Mouse (Mus musculus) limb, embryonic 12.5 days (tissue): Measurements from ENCODE around the gene Olfr767. TPM values are rescaled to one million over a fixed set of nuclear protein-coding genes. Genes with fewer than 3 reads are reported as not detected.
"Not testable (repeated sequence)": the region's sequence is repeated elsewhere in the genome, so short reads cannot be mapped to it uniquely, and the experiment has no call there.

Source experiments
- ATAC-seq: fragments of 200-750 bp; cut with Nextera tagmentation; 2 replicates; pipeline ENCODE4 v1.8.0; 2017; ENCODE audit warnings: low read depth, moderate TSS enrichment; ENCODE audit not compliant: insufficient number of reproducible peaks, insufficient read depth, low FRiP score, low TSS enrichment
- H3K27ac ChIP-seq: fragments of 300-500 bp; sonication (generic); 2 replicates; pipeline ENCODE4 v1.5.1; 2016; ENCODE audit warnings: mild to moderate bottlenecking, moderate library complexity
- H3K27me3 ChIP-seq: fragments of 300-500 bp; sonication (generic); 2 replicates; pipeline ENCODE4 v1.6.1; 2016; ENCODE audit warnings: mild to moderate bottlenecking, moderate library complexity
- H3K36me3 ChIP-seq: fragments of 300-500 bp; sonication (generic); 2 replicates; pipeline ENCODE4 v1.6.1; 2016; ENCODE audit warnings: mild to moderate bottlenecking, moderate library complexity
- H3K4me1 ChIP-seq: fragments of 300-500 bp; sonication (generic); replicated peaks from 2 replicates; pipeline ENCODE4 v1.6.1; 2016
- H3K4me2 ChIP-seq: fragments of 300-500 bp; sonication (generic); 2 replicates; pipeline ENCODE4 v1.6.1; 2016; ENCODE audit warnings: mild to moderate bottlenecking, moderate library complexity
- H3K4me3 ChIP-seq: fragments of 300-500 bp; sonication (generic); replicated peaks from 2 replicates; pipeline ENCODE4 v1.5.1; 2016; ENCODE audit warnings: mild to moderate bottlenecking
- H3K9ac ChIP-seq: fragments of 300-500 bp; sonication (generic); replicated peaks from 2 replicates; pipeline ENCODE4 v1.6.1; 2016; ENCODE audit warnings: mild to moderate bottlenecking, moderate library complexity
- H3K9me3 ChIP-seq: fragments of 300-500 bp; sonication (generic); 2 replicates; pipeline ENCODE4 v1.6.1; 2016; ENCODE audit warnings: mild to moderate bottlenecking, moderate library complexity
- WGBS: fragments of 180-500 bp; shearing (Covaris S2); methylation state at CpG from one replicate; pipeline ENCODE4 v1.1.7; 2016; 5-methylcytosine and 5-hydroxymethylcytosine counted together
- polyA plus RNA-seq: library from polyadenylated mRNA; unstranded; fragments of >200 nt; fragmentation: Nextera tagmentation; extraction: Ambion mirVana; gene quantifications from 2 replicates; pipeline ENCODE4 v1.2.1, GENCODE M21; 2016

Olfr767 gene
- polyA plus RNA-seq = not detected in 2 replicates

GRCm38 (mm10) chr10:129082810-129083209 is at the start of gene Olfr767:
TSS of gene Olfr767 (minus strand) at chr10:129082910.
- H3K27me3 ChIP-seq, H3K36me3 ChIP-seq, H3K9ac ChIP-seq: not testable (repeated sequence)

GRCm38 (mm10) chr10:129117761-129118160 is 35.1 kb upstream of the Olfr767 start, which contains the start of gene Olfr769:
TSS of gene Olfr769 (minus strand) at chr10:129117861.
- Histone ChIP-seq H3K27ac (no peak within 1 kb of the TSS), H3K9ac (no peak within 1 kb of the TSS), H3K9me3 (no peaks in the 10 kb centered on the region), H3K4me3 (no peak within 1 kb of the TSS), H3K36me3 (no peaks in the 10 kb centered on the region), H3K4me2 (no peak within 1 kb of the TSS), H3K4me1 (no peaks in the 10 kb centered on the region), H3K27me3 (no peaks in the 10 kb centered on the region)
- ATAC-seq = no peak
- 82% methylated on average over 2 of the region's 2 CpGs for WGBS

More at GRCm38 (mm10) chr10:129082810-129083209, at the start of gene Olfr767:
- not testable (repeated sequence) for ATAC-seq, H3K9me3 ChIP-seq, H3K4me1 ChIP-seq, H3K4me2 ChIP-seq, H3K4me3 ChIP-seq, H3K27ac ChIP-seq

- no peak overlapping the region for H3K4me3 ChIP-seq
- no peaks in the 10 kb centered on the region for H3K9me3 ChIP-seq
- ATAC-seq = no peak
- no peaks in the 10 kb centered on the region for H3K4me1 ChIP-seq
- H3K9ac ChIP-seq = no peak overlapping the region
- WGBS = 91% methylated on average over 3 of the region's 3 CpGs
- H3K27me3 ChIP-seq = no peaks in the 10 kb centered on the region
- H3K36me3 ChIP-seq = no peaks in the 10 kb centered on the region
- H3K27ac ChIP-seq = no peak overlapping the region
- H3K4me2 ChIP-seq = no peak overlapping the region
Measured at GRCm38 (mm10) chr10:129115146-129115545, 32.4 kb upstream of the Olfr767 start.

GRCm38 (mm10) chr10:129101231-129101630 is 18.5 kb upstream of the Olfr767 start:
- no peak for ATAC-seq
- no peaks in the 10 kb centered on the region for H3K27me3 ChIP-seq
- H3K4me3 ChIP-seq = no peak overlapping the region
- no peaks in the 10 kb centered on the region for H3K9me3 ChIP-seq
- H3K27ac ChIP-seq = no peak overlapping the region
- WGBS = 53% methylated on average over 3 of the region's 3 CpGs
- no peaks in the 10 kb centered on the region for H3K36me3 ChIP-seq
- H3K4me1 ChIP-seq = no peaks in the 10 kb centered on the region
- H3K9ac ChIP-seq = no peak overlapping the region
- H3K4me2 ChIP-seq = no peak overlapping the region

GRCm38 (mm10) chr10:129099275-129099674 is 16.6 kb upstream of the Olfr767 start, which contains the start of gene Olfr768:
TSS of gene Olfr768 (minus strand) at chr10:129099375.
- Histone ChIP-seq H3K27me3 (no peaks in the 10 kb centered on the region), H3K36me3 (no peaks in the 10 kb centered on the region), H3K4me3 (no peak within 1 kb of the TSS), H3K4me1 (no peaks in the 10 kb centered on the region), H3K9ac (no peak within 1 kb of the TSS), H3K9me3 (no peaks in the 10 kb centered on the region), H3K4me2 (no peak within 1 kb of the TSS), H3K27ac (no peak within 1 kb of the TSS)
- no peak for ATAC-seq
- 83% methylated on average over 1 of the region's 1 CpGs for WGBS

- Histone ChIP-seq H3K27ac (no peak within 1 kb of the TSS), H3K9ac (no peak within 1 kb of the TSS), H3K27me3 (no peaks in the 10 kb centered on the region), H3K9me3 (no peaks in the 10 kb centered on the region), H3K4me2 (no peak within 1 kb of the TSS), H3K36me3 (no peaks in the 10 kb centered on the region), H3K4me3 (no peak within 1 kb of the TSS), H3K4me1 (no peaks in the 10 kb centered on the region)
- no peak for ATAC-seq
- 82% methylated on average over 2 of the region's 2 CpGs for WGBS
Measured at GRCm38 (mm10) chr10:129068877-129069276, 13.8 kb downstream of the Olfr767 start, which contains the start of gene Olfr766-ps1. TSS of gene Olfr766-ps1 (minus strand) at chr10:129068977.

- not testable (repeated sequence) for H3K9ac ChIP-seq, H3K4me1 ChIP-seq, H3K36me3 ChIP-seq, H3K4me2 ChIP-seq, H3K27ac ChIP-seq, H3K27me3 ChIP-seq, H3K9me3 ChIP-seq, ATAC-seq, H3K4me3 ChIP-seq
Measured at GRCm38 (mm10) chr10:129049898-129050297, 32.8 kb downstream of the Olfr767 start, which contains the start of gene Olfr765. TSS of gene Olfr765 (minus strand) at chr10:129049998.

- no peaks in the 10 kb centered on the region for H3K36me3 ChIP-seq
- H3K4me3 ChIP-seq = no peak within 1 kb of the TSS
- no peaks in the 10 kb centered on the region for H3K27me3 ChIP-seq
- no peaks in the 10 kb centered on the region for H3K9me3 ChIP-seq
- ATAC-seq = no peak
- no peak within 1 kb of the TSS for H3K27ac ChIP-seq
- H3K4me2 ChIP-seq = no peak within 1 kb of the TSS
- WGBS = 77% methylated on average over 3 of the region's 3 CpGs
- no peaks in the 10 kb centered on the region for H3K4me1 ChIP-seq
- H3K9ac ChIP-seq = no peak within 1 kb of the TSS
Measured at GRCm38 (mm10) chr10:129039796-129040195, 42.9 kb downstream of the Olfr767 start, which contains the start of gene Olfr764-ps1. TSS of gene Olfr764-ps1 (minus strand) at chr10:129039896.

- Histone ChIP-seq H3K4me1 (no peaks in the 10 kb centered on the region), H3K4me2 (no peak overlapping the region), H3K27me3 (no peaks in the 10 kb centered on the region), H3K4me3 (no peak overlapping the region), H3K36me3 (no peaks in the 10 kb centered on the region), H3K27ac (no peak overlapping the region), H3K9me3 (no peaks in the 10 kb centered on the region), H3K9ac (no peak overlapping the region)
- 83% methylated on average over 2 of the region's 2 CpGs for WGBS
- ATAC-seq = no peak
Measured at GRCm38 (mm10) chr10:129028343-129028742, 54.4 kb downstream of the Olfr767 start.

GRCm38 (mm10) chr10:129026018-129026662 is 56.6 kb downstream of the Olfr767 start:
- H3K9ac ChIP-seq = no peak overlapping the region
- 62% methylated on average over 3 of the region's 3 CpGs for WGBS
- no peak overlapping the region for H3K4me2 ChIP-seq
- no peaks in the 10 kb centered on the region for H3K36me3 ChIP-seq
- no peak overlapping the region for H3K27ac ChIP-seq
- ATAC-seq = no peak; the same call in 1 of the 2 replicates
- no peaks in the 10 kb centered on the region for H3K27me3 ChIP-seq
- H3K9me3 ChIP-seq = no peaks in the 10 kb centered on the region
- H3K4me3 ChIP-seq = no peak overlapping the region
- H3K4me1 ChIP-seq = no peaks in the 10 kb centered on the region
